Mouse (Mus musculus) C2C12 (cell line): Measurements from ENCODE around the gene Hsf2bp.

Experiments used
- CTCF ChIP-seq: IDR thresholded peaks from one replicate; pipeline ENCODE4 v1.5.1; 2011; ENCODE audit not compliant: control insufficient read depth, insufficient read depth, insufficient read length
- FOSL1 ChIP-seq: IDR thresholded peaks from one replicate; pipeline ENCODE4 v1.8.0; 2011; ENCODE audit warnings: mild to moderate bottlenecking, low read length; ENCODE audit not compliant: poor library complexity, insufficient read depth, severe bottlenecking
- USF1 ChIP-seq: IDR thresholded peaks from one replicate; pipeline ENCODE4 v1.6.1; 2011; ENCODE audit warnings: low read depth, mild to moderate bottlenecking, control low read depth, moderate library complexity

GRCm38 (mm10) chr17:31949076-31949475, 87.1 kb downstream of the Hsf2bp start:
- TF ChIP-seq CTCF, result no peak
- no peak for TF ChIP-seq USF1
- TF ChIP-seq FOSL1, result no peak
